Mouse (Mus musculus): ENCODE data around the gene Vwa5b1. TPM values are rescaled to one million over a fixed set of nuclear protein-coding genes. Genes with fewer than 3 reads are reported as not detected.

The Vwa5b1 gene
- total RNA-seq (2021): 1 to 10 TPM; 4.3 to 4.6 TPM
- long read RNA-seq, partial matches to known transcripts: 0 of 3 reads
- long read RNA-seq, other reads (novel, unspliced or antisense): 3 of 3 reads

- peak in 1 of 2 experiments; percentile 9 for DNase-seq (ENCODE audit: low spot score in 2 of 2)
Measured at GRCm38 (mm10) chr4:138635428-138636145, at the start of gene Vwa5b1. TSS of gene Vwa5b1 (minus strand) at chr4:138635884.

DNA sequence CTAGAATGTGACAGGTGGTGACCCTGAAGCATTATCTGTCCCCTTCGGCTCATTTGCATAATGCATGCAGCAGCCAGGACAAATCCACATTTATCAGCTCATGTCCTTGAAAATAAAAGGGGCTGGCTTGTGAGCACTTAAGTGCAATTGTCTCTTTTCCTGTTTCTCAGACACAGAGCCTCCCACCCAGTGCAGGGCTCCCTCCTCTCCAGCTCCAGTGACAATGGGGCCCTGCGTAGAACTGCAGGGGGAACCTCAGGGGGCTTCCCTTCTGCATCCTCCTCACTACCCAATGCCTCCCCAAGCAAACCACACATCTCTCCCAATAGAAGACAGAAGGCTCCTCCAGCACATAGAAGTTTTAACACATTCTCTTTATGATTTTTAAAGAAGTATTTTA, 47.1 kb upstream of the Vwa5b1 start:
- DNase-seq (ENCODE audit: low spot score in 2 of 2): no peak

GRCm38 (mm10) chr4:138680124-138680523, 44.4 kb upstream of the Vwa5b1 start:
- no peak for DNase-seq (ENCODE audit: low spot score in 2 of 2)

DNA sequence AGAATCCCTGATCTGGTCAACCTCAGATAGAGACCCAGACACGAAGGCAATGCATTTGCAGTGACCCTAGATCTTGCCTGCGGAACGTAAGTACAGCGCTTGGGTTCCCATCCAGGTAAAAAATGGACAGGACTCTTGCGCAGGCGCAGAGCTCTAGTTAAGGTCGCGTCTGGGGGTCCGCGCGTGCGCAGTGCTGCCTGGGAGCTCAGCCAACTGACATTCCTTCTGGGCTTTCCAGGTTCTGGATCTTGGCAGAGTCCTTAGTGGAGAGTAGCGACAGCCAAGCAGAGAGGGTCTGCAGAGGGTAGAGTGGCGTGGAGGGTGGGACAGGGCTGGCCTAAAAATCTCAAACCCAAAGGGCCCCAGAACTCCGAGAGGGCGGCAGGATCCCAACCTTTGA, 41.9 kb upstream of the Vwa5b1 start:
- DNase-seq (ENCODE audit: low spot score in 2 of 2): peak; percentile 49 to 73

- DNase-seq (ENCODE audit: low spot score in 2 of 2): no peak
Measured at GRCm38 (mm10) chr4:138676480-138676879, 40.8 kb upstream of the Vwa5b1 start.

DNA sequence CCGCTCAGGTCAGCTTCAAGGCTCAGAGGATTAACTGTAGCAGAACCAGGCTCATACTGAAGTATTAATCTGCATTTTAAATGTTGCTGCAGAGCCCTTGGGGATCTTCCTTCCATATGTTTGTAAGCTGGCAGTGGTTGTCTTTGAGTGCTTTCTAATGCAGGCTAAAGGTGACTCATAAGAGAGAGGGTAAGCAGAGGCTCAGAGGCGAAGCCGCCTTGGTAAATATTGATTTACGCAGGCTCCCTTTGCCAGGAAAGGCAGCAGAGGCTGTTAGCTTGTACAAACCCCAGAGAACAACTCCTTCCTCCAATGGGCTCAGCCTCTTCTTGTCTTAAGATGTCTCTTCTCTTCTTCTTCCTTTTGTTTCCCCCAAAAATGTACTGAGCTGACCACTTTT, 36.5 kb upstream of the Vwa5b1 start:
- no peak for DNase-seq (ENCODE audit: low spot score in 2 of 2)

- DNase-seq (ENCODE audit: low spot score in 2 of 2): no peak
Measured at GRCm38 (mm10) chr4:138670093-138670889, 34.6 kb upstream of the Vwa5b1 start.

DNA sequence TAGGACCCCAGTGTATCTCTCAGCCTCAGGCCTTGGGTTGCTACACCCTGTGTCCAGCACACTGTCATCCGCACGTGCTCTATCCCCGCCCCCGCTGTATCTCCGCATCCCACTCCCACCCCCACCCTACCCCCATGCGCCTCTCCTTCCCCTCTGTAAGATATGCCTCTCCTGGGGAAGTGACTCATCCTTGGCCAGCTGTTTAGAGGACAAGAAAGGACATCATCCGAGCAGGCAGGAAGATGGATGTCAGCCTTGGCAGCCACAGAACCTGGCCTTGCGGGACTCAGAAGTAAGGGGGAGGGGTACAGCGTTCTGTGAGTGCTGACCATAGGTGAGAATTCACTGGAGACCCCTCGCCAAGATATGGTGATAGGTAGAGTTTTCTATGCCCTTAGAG, 30.8 kb upstream of the Vwa5b1 start:
- no peak for DNase-seq (ENCODE audit: low spot score in 2 of 2)

DNA sequence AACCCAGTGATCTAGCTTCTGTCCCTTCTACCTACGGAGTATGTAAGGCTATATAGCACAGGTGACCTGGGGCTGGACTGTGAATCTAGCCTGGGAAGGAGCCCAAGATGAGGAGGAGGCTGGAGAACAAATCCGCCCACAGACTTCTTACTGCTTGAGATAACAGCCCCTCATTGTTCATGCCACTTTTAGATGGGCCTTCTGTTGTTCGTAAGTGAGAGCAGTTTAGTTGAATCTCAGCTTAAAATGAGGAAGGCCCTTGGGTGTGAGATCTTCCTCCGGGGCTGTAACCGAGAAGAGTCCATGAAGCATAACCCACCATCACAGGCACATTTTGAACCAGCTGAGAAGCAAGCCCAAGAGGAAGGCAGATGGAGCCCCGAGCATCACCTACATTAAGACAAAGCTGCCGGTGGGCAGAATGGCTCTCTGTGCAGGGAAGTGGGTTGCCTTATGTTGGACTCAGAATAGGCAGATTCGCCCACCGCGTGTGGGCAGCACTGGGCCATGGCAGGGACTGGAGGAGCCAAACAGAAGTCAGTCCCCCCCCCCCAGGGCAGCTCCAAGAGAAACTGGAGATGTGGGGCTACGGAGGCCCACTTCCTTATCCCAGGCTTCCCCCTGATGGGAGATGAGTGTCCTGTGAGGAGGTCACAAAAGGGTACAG, 24.4 kb upstream of the Vwa5b1 start:
- DNase-seq (ENCODE audit: low spot score in 2 of 2): peak in 1 of 2 experiments; percentile 17

DNA sequence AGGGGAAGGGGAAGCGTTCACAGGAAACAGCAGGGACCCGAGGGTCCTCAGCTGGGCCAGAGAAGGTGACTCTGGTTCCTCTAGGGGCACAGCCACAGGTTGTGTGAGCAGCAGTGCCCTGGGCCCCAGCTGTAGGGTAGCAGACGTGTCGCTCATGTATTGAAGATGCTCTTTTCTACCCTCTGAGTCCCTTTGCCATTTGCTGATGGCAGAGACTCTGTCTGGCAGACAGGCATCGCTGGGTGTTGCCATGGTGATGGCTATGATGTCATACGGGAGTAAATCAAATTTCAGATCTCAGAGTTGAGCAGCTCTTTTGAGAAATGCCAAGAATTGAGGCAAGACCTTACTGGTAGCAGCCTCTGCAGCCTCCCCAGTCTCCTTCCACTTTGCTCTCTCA, 17.4 kb upstream of the Vwa5b1 start:
- DNase-seq (ENCODE audit: low spot score in 2 of 2): peak; percentile 37 to 59

- no peak for DNase-seq (ENCODE audit: low spot score in 2 of 2)
Measured at GRCm38 (mm10) chr4:138651881-138652280, 16.2 kb upstream of the Vwa5b1 start.

- DNase-seq (ENCODE audit: low spot score in 2 of 2): no peak
Measured at GRCm38 (mm10) chr4:138648096-138648635, 12.5 kb upstream of the Vwa5b1 start.

DNA sequence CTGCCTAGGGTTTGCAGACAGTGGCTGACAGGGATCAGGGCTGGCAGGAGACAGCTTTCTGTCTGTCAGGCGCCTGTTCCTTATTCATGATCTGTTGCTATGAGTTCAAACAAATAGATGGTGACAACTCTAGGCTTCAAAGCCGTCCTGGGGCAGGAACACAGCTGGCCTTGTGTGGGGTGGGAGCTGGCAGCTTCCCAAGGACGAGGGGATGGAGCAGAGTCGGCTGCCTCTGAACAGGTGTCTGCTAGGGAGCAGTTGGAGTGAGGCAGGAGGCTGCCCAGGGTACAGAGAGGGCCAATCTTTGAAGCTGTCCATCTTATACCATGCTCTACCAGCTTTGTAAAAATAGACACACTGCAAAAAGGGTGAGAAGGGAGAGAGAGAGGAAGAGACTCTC, 6.6 kb upstream of the Vwa5b1 start:
- no peak for DNase-seq (ENCODE audit: low spot score in 2 of 2)

DNA sequence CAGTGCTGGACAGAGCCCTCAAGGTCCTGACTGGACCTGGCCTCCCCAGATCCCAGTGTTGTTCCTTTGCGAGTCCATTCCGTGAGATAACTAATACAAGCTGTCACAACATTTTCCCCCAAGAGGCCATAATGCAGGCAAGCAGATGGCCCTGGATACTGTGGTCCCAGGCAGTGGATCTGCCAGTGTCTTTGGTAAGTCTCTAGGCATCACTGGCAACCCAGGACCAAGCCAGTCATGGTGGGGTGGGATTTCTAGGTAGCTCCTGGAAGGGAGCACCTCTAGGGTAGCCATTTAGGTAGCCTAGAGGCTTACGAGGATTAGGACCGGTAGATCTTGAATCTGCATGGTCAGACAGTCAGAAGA, 445 bp upstream of the Vwa5b1 start:
- no peak for DNase-seq (ENCODE audit: low spot score in 2 of 2)

- no peak for DNase-seq (ENCODE audit: low spot score in 2 of 2)
Measured at GRCm38 (mm10) chr4:138628256-138628655, 7.4 kb downstream of the Vwa5b1 start.

- DNase-seq (ENCODE audit: low spot score in 2 of 2): no peak
Measured at GRCm38 (mm10) chr4:138614454-138614853, 21.2 kb downstream of the Vwa5b1 start.

- no peak for DNase-seq (ENCODE audit: low spot score in 2 of 2)
Measured at GRCm38 (mm10) chr4:138601926-138602325, 33.8 kb downstream of the Vwa5b1 start.

- peak in 1 of 2 experiments; percentile 38 for DNase-seq (ENCODE audit: low spot score in 2 of 2)
Measured at GRCm38 (mm10) chr4:138597904-138598347, 37.8 kb downstream of the Vwa5b1 start.

GRCm38 (mm10) chr4:138596391-138597130, 39.1 kb downstream of the Vwa5b1 start:
- no peak for DNase-seq (ENCODE audit: low spot score in 2 of 2)

DNA sequence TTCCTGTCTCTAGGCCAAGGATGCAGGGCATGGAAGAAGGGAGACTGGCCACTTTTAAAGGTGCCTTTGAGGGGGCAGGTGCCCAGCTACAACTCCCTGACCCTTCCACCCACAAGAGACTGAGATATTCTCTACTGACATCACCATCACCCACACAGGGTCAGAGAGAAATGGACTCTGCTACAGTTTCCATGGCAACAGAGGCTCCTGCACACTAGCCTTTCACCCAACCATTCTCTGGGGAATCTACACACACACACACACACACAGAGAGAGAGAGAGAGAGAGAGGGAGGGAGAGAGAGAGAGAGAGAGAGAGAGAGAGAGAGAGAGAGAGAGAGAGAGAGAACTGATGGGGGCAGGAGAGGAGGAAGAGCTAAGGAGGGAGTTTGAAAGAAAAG, 50.7 kb downstream of the Vwa5b1 start:
- DNase-seq (ENCODE audit: low spot score in 2 of 2): no peak

GRCm38 (mm10) chr4:138582446-138582845, 53.2 kb downstream of the Vwa5b1 start:
- DNase-seq (ENCODE audit: low spot score in 2 of 2): peak in 1 of 2 experiments; percentile 26

Measured in layer of hippocampus, adult 18-20 months (tissue).